Mouse (Mus musculus) intestine, embryonic 16.5 days (tissue): ENCODE data around the gene Tbc1d10b. TPM values are rescaled to one million over a fixed set of nuclear protein-coding genes. Genes with fewer than 3 reads are reported as not detected.
"Not testable (repeated sequence)": the region's sequence is repeated elsewhere in the genome, so short reads cannot be mapped to it uniquely, and the experiment has no call there.

ENCODE experiments used
- ATAC-seq: fragments of 200-750 bp; cut with Nextera tagmentation; 2 replicates; pipeline ENCODE4 v1.8.0; 2017; ENCODE audit warnings: moderate TSS enrichment, moderate library complexity
- H3K27ac ChIP-seq: fragments of 300-500 bp; sonication (generic); 2 replicates; pipeline ENCODE4 v1.5.1; 2014; ENCODE audit warnings: mild to moderate bottlenecking, low read length
- H3K27me3 ChIP-seq: fragments of 300-500 bp; sonication (generic); replicated peaks from 2 replicates; pipeline ENCODE4 v1.6.1; 2014; ENCODE audit warnings: low read length, control low read depth, mixed read lengths; ENCODE audit not compliant: control insufficient read depth, insufficient read depth
- H3K36me3 ChIP-seq: fragments of 300-500 bp; sonication (generic); 2 replicates; pipeline ENCODE4 v1.6.1; 2014; ENCODE audit warnings: low read length, control low read depth; ENCODE audit not compliant: control insufficient read depth, insufficient read depth
- H3K4me1 ChIP-seq: fragments of 300-500 bp; sonication (generic); 2 replicates; pipeline ENCODE4 v1.6.1; 2014; ENCODE audit warnings: low read length, control low read depth, mixed read lengths; ENCODE audit not compliant: control insufficient read depth, insufficient read depth
- H3K4me2 ChIP-seq: fragments of 300-500 bp; sonication (generic); 2 replicates; pipeline ENCODE4 v1.6.1; 2014; ENCODE audit warnings: low read depth, low read length, control low read depth
- H3K4me3 ChIP-seq: fragments of 300-500 bp; sonication (generic); 2 replicates; pipeline ENCODE4 v1.5.1; 2014; ENCODE audit warnings: mild to moderate bottlenecking, low read length
- H3K9ac ChIP-seq: fragments of 300-500 bp; sonication (generic); 2 replicates; pipeline ENCODE4 v1.6.1; 2014; ENCODE audit warnings: low read depth, low read length
- H3K9me3 ChIP-seq: fragments of 300-500 bp; sonication (generic); 2 replicates; pipeline ENCODE4 v1.6.1; 2016; ENCODE audit warnings: low read length, control low read depth; ENCODE audit not compliant: control insufficient read depth
- WGBS: fragments of 180-500 bp; shearing (Covaris S2); extraction: QIAGEN DNeasy Blood & Tissue Kit; methylation state at CpG from one replicate; pipeline ENCODE4 v1.1.7; 2014; 5-methylcytosine and 5-hydroxymethylcytosine counted together
- polyA plus RNA-seq: library from polyadenylated mRNA; unstranded; fragments of >200 nt; fragmentation: Nextera tagmentation; extraction: Ambion mirVana; gene quantifications from 2 replicates; pipeline ENCODE4 v1.2.1, GENCODE M21; 2015

The Tbc1d10b gene
- polyA plus RNA-seq, 1 experiment from 2014 or later = 15.5 TPM

DNA sequence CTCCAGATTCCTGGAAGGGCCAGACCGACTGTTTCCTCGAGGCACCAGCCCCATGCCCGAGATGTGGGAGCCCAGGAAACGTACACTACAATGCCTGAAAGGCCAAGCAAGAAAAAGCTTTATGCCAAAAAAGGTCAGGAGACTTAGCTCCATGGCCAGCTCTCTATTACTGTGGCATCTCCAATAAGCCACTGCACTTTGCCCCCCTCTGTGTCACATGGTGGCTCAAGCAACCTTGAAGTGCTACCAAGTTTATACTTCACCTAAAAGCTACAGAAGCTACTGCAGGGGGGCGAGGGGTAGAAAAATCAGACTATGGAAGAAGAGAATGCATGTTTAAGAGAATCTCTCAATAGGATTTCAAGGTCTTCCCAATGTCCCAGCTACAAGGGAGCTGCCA, 15.3 kb downstream of the Tbc1d10b start:
- Histone ChIP-seq H3K36me3 (peaks cover 20% of the 10 kb centered on the region), H3K4me2 (0 out of 2 replicates have a peak overlapping the region, but pooled peaks have one; percentile 16), H3K4me1 (peaks cover 18% of the 10 kb centered on the region), H3K27ac (no peak overlapping the region), H3K27me3 (no peaks in the 10 kb centered on the region), H3K9me3 (no peaks in the 10 kb centered on the region), H3K4me3 (no peak overlapping the region), H3K9ac (peak overlapping the region; percentile 13; the same call in 1 of the 2 replicates)
- ATAC-seq = no peak
- WGBS = 94% methylated on average over 5 of the region's 5 CpGs

DNA sequence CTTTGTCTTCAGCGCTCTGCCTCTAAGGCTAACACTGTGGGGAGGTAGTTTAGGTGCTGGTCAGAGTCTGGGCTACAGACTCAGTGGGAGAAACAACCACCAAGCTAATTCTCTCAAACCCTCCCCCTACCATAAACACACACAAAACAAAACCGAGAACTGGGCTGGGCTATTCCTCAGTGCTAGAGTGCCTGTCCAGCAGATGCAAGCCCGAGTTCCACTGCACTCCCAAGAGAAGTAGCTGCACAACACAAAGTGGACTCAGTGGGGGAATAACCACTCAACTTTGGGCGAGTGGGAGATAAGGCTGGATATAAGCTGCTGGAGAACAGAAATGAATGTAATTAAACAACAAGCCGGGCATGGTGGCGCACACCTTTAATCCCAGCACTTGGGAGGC, 17.6 kb downstream of the Tbc1d10b start:
- H3K9me3 ChIP-seq = no peaks in the 10 kb centered on the region
- no peak overlapping the region for H3K9ac ChIP-seq
- H3K27ac ChIP-seq = no peak overlapping the region
- peaks cover 11% of the 10 kb centered on the region for H3K4me1 ChIP-seq
- H3K4me3 ChIP-seq = no peak overlapping the region
- peaks cover 16% of the 10 kb centered on the region for H3K36me3 ChIP-seq
- no peak for ATAC-seq
- H3K4me2 ChIP-seq = no peak overlapping the region
- H3K27me3 ChIP-seq = no peaks in the 10 kb centered on the region
- WGBS = 79% methylated on average over 6 of the region's 6 CpGs

DNA sequence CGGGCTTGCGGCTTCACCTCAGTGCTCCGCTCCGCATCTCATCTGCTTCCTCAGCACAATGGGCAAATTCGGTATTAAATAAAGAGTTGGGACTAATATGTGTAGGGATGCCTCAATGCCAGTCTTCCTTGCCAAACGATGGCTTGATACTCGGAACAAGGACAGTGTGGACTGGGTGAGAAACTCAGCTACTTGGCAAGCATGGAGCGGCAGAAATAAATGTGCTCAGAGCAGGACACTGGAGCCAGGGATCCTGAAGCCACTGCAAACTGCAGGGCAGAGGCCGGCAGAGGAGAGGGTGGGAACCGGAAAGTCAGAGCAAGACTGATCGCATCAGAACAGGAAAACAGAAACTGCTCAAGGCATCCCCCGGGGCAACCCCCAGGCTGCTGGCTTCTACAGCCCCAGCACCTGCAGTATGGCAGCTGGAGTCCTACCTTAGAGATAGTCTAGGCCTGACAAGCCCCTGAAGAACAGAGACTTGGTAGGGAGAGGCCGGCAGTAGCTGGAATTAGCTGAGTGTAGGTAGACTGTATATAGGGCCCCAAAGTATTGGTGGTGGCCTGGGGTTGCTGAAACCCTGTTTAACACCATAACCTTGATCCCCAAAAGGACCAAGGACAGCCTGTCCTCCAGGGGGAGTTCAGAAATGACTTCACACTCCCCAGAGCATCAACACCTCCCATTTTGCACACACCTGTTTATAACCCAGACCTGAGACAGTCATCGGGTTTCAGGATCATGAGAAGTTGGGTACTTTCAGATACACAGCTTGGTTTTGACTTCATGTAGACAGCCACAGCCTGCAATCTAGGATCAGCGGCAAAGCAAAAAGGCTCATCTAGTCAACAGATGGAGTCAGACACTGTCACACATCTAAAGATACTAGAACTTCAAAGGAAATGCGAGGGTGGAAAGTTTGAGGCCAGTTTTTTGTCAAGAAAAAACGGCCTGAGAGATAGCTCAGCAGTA, 19.7 kb downstream of the Tbc1d10b start:
- no peaks in the 10 kb centered on the region for H3K9me3 ChIP-seq
- no peak overlapping the region for H3K27ac ChIP-seq
- H3K36me3 ChIP-seq = peaks cover 16% of the 10 kb centered on the region
- no peak overlapping the region for H3K9ac ChIP-seq
- no peak overlapping the region for H3K4me3 ChIP-seq
- no peak overlapping the region for H3K4me2 ChIP-seq
- 82% methylated on average over 17 of the region's 17 CpGs for WGBS
- H3K27me3 ChIP-seq = no peaks in the 10 kb centered on the region
- peaks cover 2% of the 10 kb centered on the region; the same call in 1 of the 2 replicates for H3K4me1 ChIP-seq
- no peak for ATAC-seq

DNA sequence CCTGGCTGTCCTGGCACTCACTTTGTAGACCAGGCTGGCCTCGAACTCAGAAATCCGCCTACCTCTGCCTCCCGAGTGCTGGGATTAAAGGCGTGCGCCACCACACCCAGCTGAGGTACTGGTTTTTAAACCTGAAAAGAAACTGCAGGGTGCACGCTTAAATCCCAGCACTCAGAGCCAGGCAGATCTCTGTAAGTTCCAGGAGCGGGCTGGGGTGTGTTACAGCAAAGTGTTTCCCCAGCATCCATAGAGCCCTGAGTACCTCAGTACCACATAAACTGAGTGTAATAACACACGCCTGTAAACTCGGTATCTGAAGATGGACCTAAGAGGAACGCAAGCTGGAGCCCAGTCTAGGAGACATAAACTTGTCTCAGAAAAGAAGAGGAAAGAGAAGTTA, 20.9 kb downstream of the Tbc1d10b start:
- no peaks in the 10 kb centered on the region for H3K27me3 ChIP-seq
- WGBS = 65% methylated on average over 10 of the region's 10 CpGs
- H3K9ac ChIP-seq = no peak overlapping the region
- no peaks in the 10 kb centered on the region; the same call in 1 of the 2 replicates for H3K4me1 ChIP-seq
- no peaks in the 10 kb centered on the region for H3K9me3 ChIP-seq
- ATAC-seq = no peak
- no peak overlapping the region for H3K27ac ChIP-seq
- peaks cover 7% of the 10 kb centered on the region for H3K36me3 ChIP-seq
- no peak overlapping the region for H3K4me2 ChIP-seq
- H3K4me3 ChIP-seq = no peak overlapping the region

DNA sequence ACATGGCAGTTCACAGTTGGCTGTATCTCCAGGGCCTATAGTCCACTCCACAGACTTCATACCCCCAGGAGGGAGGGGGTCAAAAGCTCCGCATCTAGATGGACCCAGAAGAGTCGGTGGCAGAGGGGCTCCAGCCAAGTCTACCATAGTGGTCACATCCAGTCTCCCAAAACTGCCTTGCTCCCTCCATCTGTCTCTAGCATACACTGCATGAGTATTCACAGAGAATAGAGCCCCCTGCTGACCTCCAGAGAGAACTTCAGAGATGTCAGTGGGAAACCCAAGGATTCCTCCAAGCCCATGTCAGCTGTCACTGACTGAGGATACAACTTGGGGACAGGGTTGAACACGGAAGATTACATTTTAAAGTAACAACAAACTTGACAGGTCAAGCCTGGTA, 22.7 kb downstream of the Tbc1d10b start:
- H3K27me3 ChIP-seq = no peaks in the 10 kb centered on the region
- no peaks in the 10 kb centered on the region for H3K9me3 ChIP-seq
- ATAC-seq = no peak; the same call in 1 of the 2 replicates
- H3K4me3 ChIP-seq = no peak overlapping the region
- no peak overlapping the region for H3K4me2 ChIP-seq
- H3K4me1 ChIP-seq = no peaks in the 10 kb centered on the region; the same call in 1 of the 2 replicates
- no peaks in the 10 kb centered on the region for H3K36me3 ChIP-seq
- 74% methylated on average over 3 of the region's 3 CpGs for WGBS
- H3K27ac ChIP-seq = no peak overlapping the region
- H3K9ac ChIP-seq = no peak overlapping the region

DNA sequence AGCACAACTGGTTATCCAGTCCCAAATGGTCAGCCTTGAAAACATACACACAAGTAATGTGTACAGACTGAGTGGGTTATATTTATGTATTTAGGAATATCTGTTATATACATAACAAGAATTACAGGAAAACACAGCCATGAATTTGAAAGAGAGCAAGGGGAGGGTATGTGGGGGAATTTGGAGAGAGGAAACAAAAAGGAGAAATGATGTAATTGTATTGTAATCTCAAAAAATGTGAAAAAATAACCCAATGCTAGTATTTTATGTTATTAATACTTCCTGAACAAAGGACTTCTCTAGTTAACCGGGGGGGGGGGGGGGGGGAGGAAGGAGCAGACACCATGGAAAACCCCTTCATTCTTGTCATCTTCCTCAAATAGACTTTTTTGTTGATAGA, 23.5 kb downstream of the Tbc1d10b start:
- ATAC-seq = no peak
- Histone ChIP-seq H3K9ac (no peak overlapping the region), H3K4me3 (no peak overlapping the region), H3K4me2 (no peak overlapping the region), H3K4me1 (no peaks in the 10 kb centered on the region; the same call in 1 of the 2 replicates), H3K9me3 (no peaks in the 10 kb centered on the region), H3K27ac (no peak overlapping the region), H3K36me3 (no peaks in the 10 kb centered on the region), H3K27me3 (no peaks in the 10 kb centered on the region)
- WGBS = 44% methylated on average over 1 of the region's 1 CpGs

DNA sequence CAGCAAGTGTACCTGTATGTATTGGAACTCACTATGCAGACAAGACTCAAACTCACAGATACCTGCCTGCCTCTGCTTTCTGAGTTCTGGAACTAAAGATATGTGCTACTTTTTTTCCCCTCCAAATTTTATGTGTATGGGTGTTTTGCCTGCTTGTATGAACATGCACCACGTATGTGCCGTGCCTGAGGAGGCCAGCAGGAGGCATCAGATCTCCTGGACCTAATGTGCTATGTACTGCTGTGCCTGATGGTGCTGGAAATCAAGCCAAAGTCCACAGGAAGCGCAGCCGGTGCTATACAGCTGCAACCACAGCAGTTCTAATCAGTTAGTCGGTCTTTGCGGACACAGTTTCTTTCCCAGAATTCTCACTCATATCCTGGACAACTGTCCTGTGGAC, 24.4 kb downstream of the Tbc1d10b start:
- ATAC-seq = peak; percentile 80
- Histone ChIP-seq H3K27me3 (no peaks in the 10 kb centered on the region), H3K36me3 (no peaks in the 10 kb centered on the region), H3K9me3 (no peaks in the 10 kb centered on the region), H3K4me1 (no peaks in the 10 kb centered on the region; the same call in 1 of the 2 replicates), H3K27ac (no peak overlapping the region), H3K4me2 (no peak overlapping the region), H3K9ac (no peak overlapping the region), H3K4me3 (no peak overlapping the region)
- WGBS = 72% methylated on average over 6 of the region's 6 CpGs

DNA sequence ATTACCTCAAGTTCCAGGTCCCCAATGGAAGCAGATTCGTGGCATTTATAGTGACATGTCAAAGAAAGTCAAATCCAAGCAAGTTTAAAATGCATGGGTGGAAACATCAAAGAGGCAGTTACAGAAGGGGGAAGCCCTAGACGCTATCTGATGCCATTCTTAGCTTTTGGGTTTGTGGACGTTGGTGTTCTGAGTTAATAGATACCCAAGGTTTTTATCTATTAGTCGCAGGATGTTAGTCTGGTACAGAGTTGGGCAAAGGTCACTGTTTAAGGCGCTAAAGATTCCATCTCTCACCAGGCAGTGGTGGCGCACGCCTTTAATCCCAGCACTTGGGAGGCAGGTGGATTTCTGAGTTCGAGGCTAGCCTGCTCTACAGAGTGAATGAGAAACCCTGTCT, 24.9 kb downstream of the Tbc1d10b start:
- no peak overlapping the region for H3K4me3 ChIP-seq
- 62% methylated on average over 8 of the region's 8 CpGs for WGBS
- H3K27me3 ChIP-seq = no peaks in the 10 kb centered on the region
- no peak overlapping the region for H3K9ac ChIP-seq
- no peak overlapping the region for H3K27ac ChIP-seq
- H3K4me1 ChIP-seq = no peaks in the 10 kb centered on the region; the same call in 1 of the 2 replicates
- H3K36me3 ChIP-seq = no peaks in the 10 kb centered on the region
- peak; percentile 68 for ATAC-seq
- H3K4me2 ChIP-seq = no peak overlapping the region
- no peaks in the 10 kb centered on the region for H3K9me3 ChIP-seq

DNA sequence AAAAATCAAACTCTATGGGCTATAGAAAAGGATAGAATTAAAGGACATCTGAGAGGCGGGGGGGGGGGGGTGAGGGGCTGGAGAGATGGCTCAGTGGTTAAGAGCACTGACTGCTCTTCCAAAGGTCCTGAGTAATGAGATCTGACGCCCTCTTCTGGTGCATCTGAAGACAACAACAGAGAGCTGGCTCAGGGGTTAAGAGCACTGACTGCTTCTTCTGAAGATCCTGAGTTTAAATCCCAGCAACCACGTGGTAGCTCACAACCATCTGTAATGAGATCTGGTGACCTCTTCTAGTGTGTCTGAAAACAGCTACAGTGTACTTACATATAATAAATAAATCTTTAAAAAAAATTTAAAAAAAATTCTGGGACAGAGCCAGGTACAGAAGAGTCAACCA, 26.5 kb downstream of the Tbc1d10b start:
- WGBS = 34% methylated on average over 3 of the region's 3 CpGs
- H3K4me2 ChIP-seq, ATAC-seq: not testable (repeated sequence)

More for the DNA sequence above, 26.5 kb downstream of the Tbc1d10b start:
- not testable (repeated sequence) for H3K9ac ChIP-seq, H3K36me3 ChIP-seq, H3K27ac ChIP-seq, H3K27me3 ChIP-seq, H3K4me1 ChIP-seq, H3K4me3 ChIP-seq, H3K9me3 ChIP-seq
